Mouse (Mus musculus) hindbrain, embryonic 14.5 days (tissue): ENCODE data around the gene Tgtp2. TPM values are rescaled to one million over a fixed set of nuclear protein-coding genes. Genes with fewer than 3 reads are reported as not detected.
"Not testable (repeated sequence)": the region's sequence is repeated elsewhere in the genome, so short reads cannot be mapped to it uniquely, and the experiment has no call there.

ENCODE experiments used
- ATAC-seq: fragments of 200-750 bp; cut with Nextera tagmentation; 2 replicates; pipeline ENCODE4 v1.8.0; 2017; ENCODE audit warnings: moderate number of reproducible peaks, mild to moderate bottlenecking, moderate TSS enrichment, moderate library complexity; ENCODE audit not compliant: low FRiP score
- DNase-seq: peaks from one replicate; pipeline ENCODE4 v3.0.0-alpha.2; 2015; ENCODE audit warnings: low spot score
- H3K27ac ChIP-seq: fragments of 300-500 bp; sonication (generic); 2 replicates; pipeline ENCODE4 v1.5.1; 2014; ENCODE audit warnings: mild to moderate bottlenecking, moderate library complexity
- H3K27me3 ChIP-seq: fragments of 300-500 bp; sonication (generic); 2 replicates; pipeline ENCODE4 v1.6.1; 2014; ENCODE audit warnings: mild to moderate bottlenecking, low read length, mixed read lengths; ENCODE audit not compliant: control insufficient read depth, insufficient read depth
- H3K36me3 ChIP-seq: fragments of 300-500 bp; sonication (generic); replicated peaks from 2 replicates; pipeline ENCODE4 v1.6.1; 2014; ENCODE audit not compliant: control insufficient read depth, insufficient read depth
- H3K4me1 ChIP-seq: fragments of 300-500 bp; sonication (generic); replicated peaks from 2 replicates; pipeline ENCODE4 v1.6.1; 2014; ENCODE audit warnings: antibody characterized with exemption, low read length, mixed read lengths; ENCODE audit not compliant: control insufficient read depth, insufficient read depth
- H3K4me2 ChIP-seq: fragments of 300-500 bp; sonication (generic); replicated peaks from 2 replicates; pipeline ENCODE4 v1.6.1; 2014; ENCODE audit warnings: mild to moderate bottlenecking, moderate library complexity
- H3K4me3 ChIP-seq: fragments of 300-500 bp; sonication (generic); replicated peaks from 2 replicates; pipeline ENCODE4 v1.5.1; 2014; ENCODE audit warnings: mild to moderate bottlenecking, low read length
- H3K9ac ChIP-seq: fragments of 300-500 bp; sonication (generic); 2 replicates; pipeline ENCODE4 v1.6.1; 2014
- H3K9me3 ChIP-seq: fragments of 300-500 bp; sonication (generic); 2 replicates; pipeline ENCODE4 v1.6.1; 2016; ENCODE audit warnings: low read length; ENCODE audit not compliant: control insufficient read depth
- WGBS: fragments of 180-500 bp; shearing (Covaris S2); extraction: QIAGEN DNeasy Blood & Tissue Kit; methylation state at CpG from one replicate; pipeline ENCODE4 v1.1.7; 2014; 5-methylcytosine and 5-hydroxymethylcytosine counted together
- polyA plus RNA-seq: library from polyadenylated mRNA; unstranded; fragments of >200 nt; fragmentation: Nextera tagmentation; extraction: Ambion mirVana; gene quantifications from 2 replicates; pipeline ENCODE4 v1.2.1, GENCODE M21; 2014

Tgtp2 gene
- polyA plus RNA-seq: not detected in 2 replicates

- not testable (repeated sequence) for H3K4me1 ChIP-seq, H3K27me3 ChIP-seq, H3K27ac ChIP-seq, H3K4me2 ChIP-seq, DNase-seq, ATAC-seq, H3K4me3 ChIP-seq, H3K36me3 ChIP-seq, H3K9me3 ChIP-seq, H3K9ac ChIP-seq
- WGBS: 87% methylated on average over 5 of the region's 5 CpGs
These were observed at the start of gene Tgtp2 for GRCm38 (mm10) chr11:49063713-49064469. TSS of gene Tgtp2 (minus strand) at chr11:49064206.

- ATAC-seq (no peak), DNase-seq (no peak)
- Histone ChIP-seq H3K36me3 (no peaks in the 10 kb centered on the region), H3K27me3 (no peaks in the 10 kb centered on the region), H3K4me1 (no peaks in the 10 kb centered on the region), H3K27ac (no peak overlapping the region), H3K9ac (no peak overlapping the region), H3K4me3 (no peak overlapping the region), H3K9me3 (no peaks in the 10 kb centered on the region), H3K4me2 (no peak overlapping the region)
- WGBS: 91% methylated on average over 6 of the region's 6 CpGs
These were observed 48.7 kb upstream of the Tgtp2 start for GRCm38 (mm10) chr11:49112624-49113219.

GRCm38 (mm10) chr11:49111000-49111399 lies 47.0 kb upstream of the Tgtp2 start:
- no peaks in the 10 kb centered on the region for H3K4me1 ChIP-seq
- H3K27ac ChIP-seq: no peak overlapping the region
- H3K4me3 ChIP-seq: no peak overlapping the region
- H3K9me3 ChIP-seq: no peaks in the 10 kb centered on the region
- no peak overlapping the region for H3K9ac ChIP-seq
- 67% methylated on average over 1 of the region's 1 CpGs for WGBS
- no peak overlapping the region for H3K4me2 ChIP-seq
- no peaks in the 10 kb centered on the region for H3K27me3 ChIP-seq
- ATAC-seq: no peak
- H3K36me3 ChIP-seq: no peaks in the 10 kb centered on the region
- DNase-seq: no peak

GRCm38 (mm10) chr11:49108833-49109232 lies 44.8 kb upstream of the Tgtp2 start:
- no peak for DNase-seq
- no peak overlapping the region for H3K9ac ChIP-seq
- H3K27me3 ChIP-seq: no peaks in the 10 kb centered on the region
- no peaks in the 10 kb centered on the region for H3K36me3 ChIP-seq
- H3K27ac ChIP-seq: no peak overlapping the region
- H3K9me3 ChIP-seq: no peaks in the 10 kb centered on the region
- WGBS: 45% methylated on average over 1 of the region's 1 CpGs
- no peaks in the 10 kb centered on the region for H3K4me1 ChIP-seq
- H3K4me3 ChIP-seq: no peak overlapping the region
- ATAC-seq: no peak
- no peak overlapping the region for H3K4me2 ChIP-seq

GRCm38 (mm10) chr11:49107650-49108537 lies 43.9 kb upstream of the Tgtp2 start:
- DNase-seq (no peak), ATAC-seq (no peak)
- no peaks in the 10 kb centered on the region for H3K27me3 ChIP-seq
- H3K4me2 ChIP-seq: no peak overlapping the region
- no peak overlapping the region for H3K9ac ChIP-seq
- WGBS: 81% methylated on average over 10 of the region's 10 CpGs
- H3K4me1 ChIP-seq: no peaks in the 10 kb centered on the region
- H3K4me3 ChIP-seq: no peak overlapping the region
- no peak overlapping the region for H3K27ac ChIP-seq
- H3K36me3 ChIP-seq: no peaks in the 10 kb centered on the region
- H3K9me3 ChIP-seq: no peaks in the 10 kb centered on the region

- Histone ChIP-seq H3K4me1 (no peaks in the 10 kb centered on the region), H3K36me3 (no peaks in the 10 kb centered on the region), H3K27ac (no peak overlapping the region), H3K4me2 (no peak overlapping the region), H3K9ac (no peak overlapping the region), H3K9me3 (no peaks in the 10 kb centered on the region), H3K4me3 (no peak overlapping the region), H3K27me3 (no peaks in the 10 kb centered on the region)
- WGBS: 83% methylated on average over 1 of the region's 1 CpGs
- DNase-seq (no peak), ATAC-seq (no peak)
These were observed 41.7 kb upstream of the Tgtp2 start for GRCm38 (mm10) chr11:49105752-49106151.

- H3K9ac ChIP-seq: no peak overlapping the region
- H3K27me3 ChIP-seq: no peaks in the 10 kb centered on the region
- no peak overlapping the region for H3K4me2 ChIP-seq
- no peak overlapping the region for H3K27ac ChIP-seq
- 19% methylated on average over 8 of the region's 8 CpGs for WGBS
- no peaks in the 10 kb centered on the region for H3K4me1 ChIP-seq
- ATAC-seq: peak; percentile 71; the same call in 1 of the 2 replicates
- DNase-seq: peak; percentile 94
- H3K9me3 ChIP-seq: no peaks in the 10 kb centered on the region
- H3K4me3 ChIP-seq: no peak overlapping the region
- no peaks in the 10 kb centered on the region for H3K36me3 ChIP-seq
These were observed 39.2 kb upstream of the Tgtp2 start for GRCm38 (mm10) chr11:49103047-49103693.

- DNase-seq (no peak), ATAC-seq (no peak)
- H3K9ac ChIP-seq: no peak overlapping the region
- H3K4me2 ChIP-seq: no peak overlapping the region
- no peak overlapping the region for H3K4me3 ChIP-seq
- H3K4me1 ChIP-seq: no peaks in the 10 kb centered on the region
- H3K27ac ChIP-seq: no peak overlapping the region
- WGBS: 65% methylated on average over 5 of the region's 5 CpGs
- H3K27me3 ChIP-seq: no peaks in the 10 kb centered on the region
- no peaks in the 10 kb centered on the region for H3K9me3 ChIP-seq
- H3K36me3 ChIP-seq: no peaks in the 10 kb centered on the region
These were observed 37.5 kb upstream of the Tgtp2 start for GRCm38 (mm10) chr11:49101500-49101899.

GRCm38 (mm10) chr11:49100409-49100808 lies 36.4 kb upstream of the Tgtp2 start:
- Histone ChIP-seq H3K4me1 (no peaks in the 10 kb centered on the region), H3K9ac (no peak overlapping the region), H3K4me2 (no peak overlapping the region), H3K9me3 (no peaks in the 10 kb centered on the region), H3K27ac (no peak overlapping the region), H3K27me3 (no peaks in the 10 kb centered on the region), H3K36me3 (no peaks in the 10 kb centered on the region), H3K4me3 (no peak overlapping the region)
- ATAC-seq: no peak
- no peak for DNase-seq
- 86% methylated on average over 3 of the region's 3 CpGs for WGBS
